Mouse (Mus musculus) heart, postnatal 0 days (tissue): Measurements from ENCODE around the gene Asic1.

Experiments
- CTCF ChIP-seq: IDR thresholded peaks from 2 replicates; pipeline ENCODE4 v1.5.1; 2016; ENCODE audit warnings: antibody characterized with exemption, control low read depth, low read depth
- EP300 ChIP-seq: IDR thresholded peaks from 2 replicates; pipeline ENCODE4 v1.6.1; 2016; ENCODE audit warnings: antibody characterized with exemption, low read depth

DNA sequence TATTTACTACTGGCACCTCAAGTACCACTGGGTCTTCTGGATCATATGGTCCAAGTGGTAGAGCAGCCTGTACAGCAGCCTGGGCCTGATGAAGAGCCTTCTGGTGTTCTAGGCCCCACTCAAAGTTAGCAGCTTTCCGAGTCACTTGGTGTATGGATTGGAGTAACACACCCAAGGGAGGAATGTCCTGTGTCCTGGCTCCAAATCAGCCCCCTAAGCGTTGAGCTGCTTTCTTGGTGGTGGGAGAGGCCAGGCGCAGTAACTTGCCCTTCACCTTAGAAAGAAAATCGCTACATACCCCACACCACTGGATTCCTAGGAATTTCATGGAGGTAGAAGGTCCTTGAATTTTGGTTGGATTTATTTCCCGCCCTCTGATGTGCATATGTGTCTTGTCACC, 14.0 kb downstream of the Asic1 start:
- TF ChIP-seq EP300 (no peak), CTCF (no peak)
